Mouse (Mus musculus) liver, embryonic 13.5 days (tissue): ENCODE data around the gene Sub1. TPM values are rescaled to one million over a fixed set of nuclear protein-coding genes. Genes with fewer than 3 reads are reported as not detected.

Experiments used
- ATAC-seq: fragments of 200-750 bp; cut with Nextera tagmentation; 2 replicates; pipeline ENCODE4 v1.8.0; 2017; ENCODE audit warnings: low read depth, mild to moderate bottlenecking, moderate number of reproducible peaks, moderate library complexity
- DNase-seq: peaks from one replicate; pipeline ENCODE4 v3.0.0; 2022
- H3K27ac ChIP-seq: fragments of 300-500 bp; sonication (generic); 2 replicates; pipeline ENCODE4 v1.5.1; 2015; ENCODE audit warnings: moderate library complexity, mild to moderate bottlenecking, inconsistent platforms
- H3K27me3 ChIP-seq: fragments of 300-500 bp; sonication (generic); 2 replicates; pipeline ENCODE4 v1.6.1; 2015; ENCODE audit warnings: mild to moderate bottlenecking, inconsistent platforms
- H3K36me3 ChIP-seq: fragments of 300-500 bp; sonication (generic); 2 replicates; pipeline ENCODE4 v1.6.1; 2015; ENCODE audit warnings: mild to moderate bottlenecking, inconsistent platforms
- H3K4me1 ChIP-seq: fragments of 300-500 bp; sonication (generic); replicated peaks from 2 replicates; pipeline ENCODE4 v1.6.1; 2015; ENCODE audit warnings: inconsistent platforms
- H3K4me2 ChIP-seq: fragments of 300-500 bp; sonication (generic); 2 replicates; pipeline ENCODE4 v1.6.1; 2015; ENCODE audit warnings: inconsistent platforms, mild to moderate bottlenecking, moderate library complexity
- H3K4me3 ChIP-seq: fragments of 300-500 bp; sonication (generic); replicated peaks from 2 replicates; pipeline ENCODE4 v1.5.1; 2015; ENCODE audit warnings: mild to moderate bottlenecking, inconsistent platforms
- H3K9ac ChIP-seq: fragments of 300-500 bp; sonication (generic); 2 replicates; pipeline ENCODE4 v1.6.1; 2015; ENCODE audit warnings: mild to moderate bottlenecking, inconsistent platforms
- H3K9me3 ChIP-seq: fragments of 300-500 bp; sonication (generic); replicated peaks from 2 replicates; pipeline ENCODE4 v1.6.1; 2016; ENCODE audit warnings: inconsistent platforms
- WGBS: fragments of 180-500 bp; shearing (Covaris S2); methylation state at CpG from one replicate; pipeline ENCODE4 v1.1.7; 2015; ENCODE audit not compliant: insufficient replicate concordance; 5-methylcytosine and 5-hydroxymethylcytosine counted together
- polyA plus RNA-seq: library from polyadenylated mRNA; unstranded; fragments of >200 nt; fragmentation: Nextera tagmentation; extraction: Ambion mirVana; gene quantifications from 2 replicates; pipeline ENCODE4 v1.2.1, GENCODE M21; 2015

Gene Sub1
- polyA plus RNA-seq, 1 experiment from 2014 or later: 383 TPM

DNA sequence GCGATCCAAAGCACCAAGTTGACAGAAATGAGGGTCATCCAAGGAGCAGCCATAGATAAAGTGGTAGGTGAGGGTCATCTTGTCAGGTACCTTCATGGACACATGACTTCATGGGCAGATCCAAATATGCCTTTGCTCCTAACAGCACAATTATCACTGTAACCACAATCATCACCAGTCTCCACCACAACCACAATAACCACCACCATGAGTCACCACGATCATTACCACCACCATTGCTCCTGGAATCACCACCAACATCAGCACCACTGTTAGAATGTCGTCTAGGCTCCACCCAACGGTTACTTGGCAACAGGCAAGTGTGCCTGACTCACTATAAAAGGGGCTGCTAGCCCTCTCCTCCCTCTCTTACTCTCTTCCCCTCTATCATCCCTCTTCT is 33.4 kb upstream of the Sub1 start:
- no peaks in the 10 kb centered on the region for H3K36me3 ChIP-seq
- DNase-seq: no peak
- H3K27ac ChIP-seq: no peak overlapping the region
- H3K4me1 ChIP-seq: no peaks in the 10 kb centered on the region
- no peak overlapping the region for H3K4me3 ChIP-seq
- H3K4me2 ChIP-seq: no peak overlapping the region
- H3K27me3 ChIP-seq: no peaks in the 10 kb centered on the region
- no peak overlapping the region for H3K9ac ChIP-seq
- 35% methylated on average over 4 of the region's 4 CpGs for WGBS
- ATAC-seq: no peak
- no peaks in the 10 kb centered on the region for H3K9me3 ChIP-seq

DNA sequence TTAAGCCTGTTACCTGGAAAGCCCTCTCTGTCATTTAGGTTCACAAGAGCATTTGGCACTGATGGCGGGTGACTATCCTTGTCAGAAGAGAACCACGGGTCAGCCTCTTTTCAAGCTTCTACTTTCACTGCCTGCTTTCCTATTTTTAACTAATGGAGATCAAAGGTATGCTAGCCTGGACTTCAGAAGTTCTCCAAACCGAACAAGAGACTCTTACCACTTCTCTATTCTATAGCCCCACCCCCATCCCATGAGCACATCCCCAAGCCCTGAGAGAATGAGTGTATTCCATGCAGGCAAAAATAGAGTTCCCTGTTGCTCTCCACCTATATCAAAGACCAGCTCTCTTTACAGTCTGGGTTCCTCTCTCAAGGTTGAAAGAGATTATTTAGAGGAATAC is 31.0 kb upstream of the Sub1 start:
- WGBS: 27% methylated on average over 3 of the region's 3 CpGs
- ATAC-seq: no peak
- H3K9ac ChIP-seq: no peak overlapping the region
- H3K27me3 ChIP-seq: no peaks in the 10 kb centered on the region
- no peak overlapping the region for H3K4me3 ChIP-seq
- no peak overlapping the region for H3K4me2 ChIP-seq
- H3K4me1 ChIP-seq: no peaks in the 10 kb centered on the region
- no peaks in the 10 kb centered on the region for H3K9me3 ChIP-seq
- no peak for DNase-seq
- H3K36me3 ChIP-seq: no peaks in the 10 kb centered on the region
- H3K27ac ChIP-seq: no peak overlapping the region

DNA sequence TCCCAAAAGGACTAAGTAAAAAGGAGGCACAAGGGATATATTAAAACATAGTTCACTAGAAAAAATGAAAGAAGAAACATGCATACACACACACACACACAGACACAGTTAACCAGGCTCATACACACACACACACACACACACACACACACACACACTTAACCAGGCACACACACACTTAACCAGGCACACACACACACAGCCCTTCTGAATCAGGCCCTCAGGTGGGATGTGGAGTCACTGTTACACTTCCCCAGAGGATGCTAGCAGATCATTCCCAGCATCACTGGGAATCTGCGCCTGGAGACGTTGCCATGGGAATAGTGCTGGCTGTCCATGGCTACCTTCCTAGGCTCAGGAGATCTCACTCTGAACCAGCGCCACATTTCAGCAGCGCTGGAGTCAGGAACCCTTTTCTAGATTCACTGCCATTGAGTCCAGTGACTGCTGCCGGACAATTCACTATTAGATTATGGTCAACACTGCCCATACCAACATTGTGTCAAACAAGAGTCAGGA is 30.2 kb upstream of the Sub1 start:
- Histone ChIP-seq H3K27ac (no peak overlapping the region), H3K27me3 (no peaks in the 10 kb centered on the region), H3K36me3 (no peaks in the 10 kb centered on the region), H3K4me3 (no peak overlapping the region), H3K4me2 (no peak overlapping the region), H3K9ac (no peak overlapping the region), H3K4me1 (no peaks in the 10 kb centered on the region), H3K9me3 (no peaks in the 10 kb centered on the region)
- DNase-seq: no peak
- ATAC-seq: no peak
- 75% methylated on average over 5 of the region's 5 CpGs for WGBS

DNA sequence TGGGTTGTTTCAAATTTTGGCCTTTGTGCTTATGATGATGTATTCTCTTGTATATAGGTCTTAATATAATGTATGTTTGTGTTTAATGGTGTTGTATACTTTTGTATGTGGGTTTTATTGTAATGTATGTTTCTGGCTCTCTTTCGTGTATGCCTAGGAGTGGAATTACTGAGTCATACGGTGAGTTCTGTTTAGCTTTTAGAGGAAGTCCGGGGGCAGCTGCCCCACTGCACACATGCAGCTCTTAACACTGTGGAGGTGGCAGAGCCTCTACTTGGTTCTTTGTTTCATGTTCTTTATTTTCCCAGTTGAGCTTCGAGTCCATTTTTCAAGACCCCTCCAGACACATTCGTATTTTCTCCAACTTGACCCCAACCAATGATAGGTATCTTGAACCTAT is 29.2 kb upstream of the Sub1 start:
- ATAC-seq (no peak), DNase-seq (no peak)
- 40% methylated on average over 5 of the region's 5 CpGs for WGBS
- Histone ChIP-seq H3K9ac (no peak overlapping the region), H3K27me3 (no peaks in the 10 kb centered on the region), H3K4me2 (no peak overlapping the region), H3K27ac (no peak overlapping the region), H3K4me1 (no peaks in the 10 kb centered on the region), H3K4me3 (no peak overlapping the region), H3K36me3 (no peaks in the 10 kb centered on the region), H3K9me3 (no peaks in the 10 kb centered on the region)

DNA sequence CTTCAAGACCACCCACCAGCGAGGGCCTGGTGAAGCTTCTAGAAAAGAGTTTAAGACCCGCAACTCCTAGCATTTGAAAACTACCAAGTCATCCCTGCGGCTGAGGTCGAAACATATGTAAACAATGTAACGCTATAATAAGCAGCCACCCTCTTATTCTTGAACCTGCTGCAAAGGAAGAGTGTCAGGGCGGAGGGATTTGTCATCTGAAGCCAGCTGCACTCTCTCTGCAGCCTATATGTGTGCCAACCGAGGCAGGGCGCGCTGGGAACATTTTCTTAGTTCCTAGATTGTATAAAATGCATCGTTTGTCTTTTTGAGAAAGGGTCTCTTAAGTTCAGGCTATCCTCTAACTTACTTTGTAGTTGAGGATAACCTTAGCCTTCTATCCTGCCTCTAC is 28.6 kb upstream of the Sub1 start:
- Histone ChIP-seq H3K27me3 (no peaks in the 10 kb centered on the region), H3K4me2 (no peak overlapping the region), H3K9me3 (no peaks in the 10 kb centered on the region), H3K4me3 (no peak overlapping the region), H3K4me1 (no peaks in the 10 kb centered on the region), H3K9ac (no peak overlapping the region), H3K36me3 (no peaks in the 10 kb centered on the region), H3K27ac (no peak overlapping the region)
- no peak for DNase-seq
- no peak for ATAC-seq
- 69% methylated on average over 10 of the region's 10 CpGs for WGBS

DNA sequence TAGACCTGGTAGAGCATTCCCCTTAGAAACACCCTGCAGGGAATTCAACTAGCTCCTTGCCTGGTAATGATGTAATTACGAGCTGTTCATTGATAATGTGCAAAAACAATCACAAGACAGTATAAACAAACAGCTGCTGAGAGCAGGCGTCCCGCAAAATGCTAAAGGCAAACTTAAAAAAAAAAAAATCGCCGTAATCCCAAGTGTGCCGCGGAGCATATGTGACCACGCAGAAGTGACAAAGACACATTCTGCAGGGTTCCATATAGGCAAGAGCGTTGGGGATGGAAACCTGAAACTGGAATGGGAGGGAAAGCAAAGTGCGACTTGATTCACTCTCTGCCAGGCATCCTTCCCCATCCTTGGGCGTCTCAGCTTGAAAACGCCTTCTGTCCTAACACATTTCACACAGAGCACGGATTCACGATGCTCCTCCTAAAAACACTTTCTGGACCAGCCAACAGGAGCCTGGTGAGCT is 28.0 kb upstream of the Sub1 start:
- H3K4me2 ChIP-seq: no peak overlapping the region
- no peaks in the 10 kb centered on the region for H3K36me3 ChIP-seq
- H3K27ac ChIP-seq: no peak overlapping the region
- H3K4me3 ChIP-seq: no peak overlapping the region
- no peaks in the 10 kb centered on the region for H3K4me1 ChIP-seq
- ATAC-seq: no peak
- no peaks in the 10 kb centered on the region for H3K9me3 ChIP-seq
- no peak overlapping the region for H3K9ac ChIP-seq
- 56% methylated on average over 14 of the region's 14 CpGs for WGBS
- DNase-seq: no peak
- no peaks in the 10 kb centered on the region for H3K27me3 ChIP-seq

DNA sequence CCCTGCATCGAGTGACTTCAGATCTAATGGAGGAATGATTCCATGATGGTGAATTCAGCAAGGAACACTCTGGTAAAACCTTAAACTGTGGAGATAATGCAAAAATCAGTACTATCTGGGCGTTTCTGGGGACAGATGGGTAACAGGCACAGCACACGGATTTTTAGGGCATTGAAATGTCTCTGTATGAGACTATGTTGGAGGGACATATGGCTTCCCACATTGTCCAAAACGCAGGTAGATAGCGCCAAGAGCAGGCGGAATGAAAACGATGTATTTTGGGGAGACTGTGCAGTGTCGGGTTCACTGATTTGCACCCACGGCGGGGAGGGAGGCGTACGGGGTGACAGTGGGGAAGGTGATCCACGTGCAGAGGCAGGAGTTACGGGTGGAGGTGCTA is 22.7 kb upstream of the Sub1 start:
- Histone ChIP-seq H3K36me3 (no peaks in the 10 kb centered on the region), H3K4me1 (no peaks in the 10 kb centered on the region), H3K27ac (no peak overlapping the region), H3K27me3 (no peaks in the 10 kb centered on the region), H3K4me2 (no peak overlapping the region), H3K4me3 (no peak overlapping the region), H3K9ac (no peak overlapping the region), H3K9me3 (no peaks in the 10 kb centered on the region)
- ATAC-seq (no peak), DNase-seq (no peak)
- 76% methylated on average over 14 of the region's 14 CpGs for WGBS

DNA sequence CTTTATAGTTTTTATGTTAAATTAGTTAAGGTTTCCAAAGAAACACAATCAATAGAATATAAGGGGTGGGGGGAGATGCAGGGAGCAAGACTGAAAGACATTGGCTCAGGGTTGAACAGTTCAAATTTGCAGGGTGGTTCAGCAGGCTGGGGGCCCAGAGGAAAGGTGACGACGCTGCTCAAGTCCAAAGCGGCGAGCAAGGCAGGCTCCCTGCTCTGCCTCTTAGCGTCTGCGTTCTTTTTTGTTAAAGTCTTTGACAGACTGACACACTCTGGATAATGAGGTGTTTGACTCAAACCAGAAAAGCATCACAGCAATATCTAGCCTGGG is 21.6 kb upstream of the Sub1 start:
- Histone ChIP-seq H3K4me1 (no peaks in the 10 kb centered on the region), H3K9ac (no peak overlapping the region), H3K36me3 (no peaks in the 10 kb centered on the region), H3K4me2 (no peak overlapping the region), H3K9me3 (no peaks in the 10 kb centered on the region), H3K4me3 (no peak overlapping the region), H3K27ac (no peak overlapping the region), H3K27me3 (no peaks in the 10 kb centered on the region)
- DNase-seq: no peak
- no peak for ATAC-seq
- 84% methylated on average over 6 of the region's 6 CpGs for WGBS

DNA sequence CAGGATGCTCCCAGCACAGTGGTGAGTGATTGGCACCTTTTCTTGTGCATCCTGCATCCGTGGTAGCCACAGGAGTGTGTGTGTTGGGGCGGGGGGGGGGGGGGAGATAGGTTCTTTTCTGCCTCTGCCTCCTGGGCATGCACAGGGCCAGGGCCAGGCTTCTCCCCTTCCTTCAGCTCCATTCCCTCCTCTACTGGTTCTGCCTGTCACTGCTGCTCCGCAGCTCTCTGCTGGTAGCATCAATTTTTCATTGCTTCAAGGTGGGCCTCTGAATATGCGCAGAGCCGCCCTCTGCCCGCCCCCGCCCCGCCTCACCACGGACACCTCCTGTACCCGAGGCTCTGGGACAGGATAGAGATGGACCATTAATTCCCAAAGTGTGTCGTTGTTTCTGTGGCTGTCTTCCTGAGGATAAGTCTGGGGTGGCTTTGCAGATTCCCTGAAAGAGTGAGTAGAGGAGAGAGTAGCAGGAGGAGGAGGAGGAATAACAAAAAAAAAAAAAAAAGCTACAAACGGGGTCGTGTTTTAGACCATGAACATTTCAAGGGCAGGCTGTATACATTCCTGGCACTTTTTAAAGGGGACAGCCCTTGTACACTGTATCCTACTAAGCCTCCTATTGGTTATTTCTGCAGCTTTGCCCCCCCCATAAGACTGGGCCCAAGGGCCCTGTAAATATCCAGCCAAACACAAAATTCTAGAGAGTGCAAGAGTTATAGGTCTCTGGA is 21.1 kb upstream of the Sub1 start:
- no peak for DNase-seq
- no peak overlapping the region for H3K4me3 ChIP-seq
- H3K27me3 ChIP-seq: no peaks in the 10 kb centered on the region
- ATAC-seq: no peak
- H3K4me1 ChIP-seq: no peaks in the 10 kb centered on the region
- no peaks in the 10 kb centered on the region for H3K9me3 ChIP-seq
- H3K9ac ChIP-seq: no peak overlapping the region
- H3K4me2 ChIP-seq: no peak overlapping the region
- no peak overlapping the region for H3K27ac ChIP-seq
- no peaks in the 10 kb centered on the region for H3K36me3 ChIP-seq
- 48% methylated on average over 13 of the region's 13 CpGs for WGBS

DNA sequence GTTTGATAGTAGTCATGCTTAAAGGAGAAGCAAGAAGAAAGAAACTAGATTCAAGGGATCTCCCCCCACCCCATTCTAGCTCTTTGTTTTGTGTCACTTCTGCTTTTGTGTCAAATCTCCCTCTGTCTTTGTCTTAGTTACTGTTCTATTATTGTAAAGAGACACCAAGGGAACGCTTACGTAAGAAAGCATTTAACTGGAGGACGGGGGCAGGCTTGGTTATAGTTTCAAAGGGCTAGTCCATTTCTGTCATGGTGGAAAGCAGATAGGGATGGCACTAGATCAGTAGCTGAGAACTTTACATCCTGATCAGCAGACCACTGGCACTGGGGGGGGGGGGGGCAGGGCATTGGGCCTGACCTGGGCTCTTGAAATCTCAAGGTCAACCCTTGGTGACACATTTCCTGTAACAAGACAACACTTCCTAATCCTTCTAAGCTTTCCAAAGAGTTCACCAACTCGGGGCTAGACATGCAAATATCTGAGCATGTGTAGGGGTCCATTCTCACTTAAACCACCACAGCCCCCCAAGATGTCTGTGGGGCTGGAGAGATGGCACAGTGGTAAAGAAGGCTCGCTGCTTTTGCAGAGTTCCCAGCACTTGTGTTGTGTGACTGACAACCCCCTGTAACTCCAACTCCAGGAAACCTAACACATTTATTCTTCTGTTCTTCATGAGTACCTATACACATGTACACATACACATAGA is 17.6 kb upstream of the Sub1 start:
- DNase-seq (no peak), ATAC-seq (no peak)
- no peak overlapping the region for H3K4me2 ChIP-seq
- H3K27ac ChIP-seq: no peak overlapping the region
- H3K36me3 ChIP-seq: no peaks in the 10 kb centered on the region
- 0 out of 2 replicates have a peak, but pooled peaks cover 6% of the 10 kb centered on the region for H3K4me1 ChIP-seq
- H3K4me3 ChIP-seq: no peak overlapping the region
- 0 out of 2 replicates have a peak, but pooled peaks cover 5% of the 10 kb centered on the region for H3K27me3 ChIP-seq
- H3K9me3 ChIP-seq: no peaks in the 10 kb centered on the region
- 41% methylated on average over 5 of the region's 5 CpGs for WGBS
- no peak overlapping the region for H3K9ac ChIP-seq

DNA sequence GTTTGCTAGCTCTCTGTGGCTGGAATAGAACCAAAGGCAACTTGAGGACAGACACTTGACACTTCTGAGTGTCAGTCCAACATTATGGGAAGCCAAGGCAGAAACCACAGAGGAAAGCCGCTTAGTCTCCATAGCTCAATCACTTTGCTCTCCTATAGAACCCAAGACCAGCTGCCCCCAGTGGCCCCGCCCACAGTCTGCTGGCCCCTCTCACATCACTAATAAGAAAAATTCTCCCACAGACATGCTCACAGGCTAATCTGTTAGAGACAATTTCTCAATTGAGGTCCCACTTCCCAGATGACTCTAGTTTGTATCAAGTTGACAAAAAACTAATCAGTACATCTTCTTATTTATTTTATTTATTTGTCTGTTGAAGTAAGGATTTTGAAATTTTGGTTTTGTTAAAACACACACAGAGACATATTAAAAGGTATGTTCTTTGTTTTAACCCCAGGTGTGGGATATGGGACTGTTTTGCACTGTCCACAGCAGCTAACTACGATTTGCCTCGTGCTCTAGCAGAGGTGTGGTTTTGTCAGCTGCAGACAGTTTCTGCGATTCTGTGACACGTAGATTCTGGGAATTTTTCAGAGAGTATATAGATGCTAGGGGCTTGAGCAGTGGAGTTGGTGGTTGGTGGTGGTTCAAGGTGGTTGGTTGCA is 16.9 kb upstream of the Sub1 start:
- H3K4me1 ChIP-seq: 0 out of 2 replicates have a peak, but pooled peaks cover 6% of the 10 kb centered on the region
- no peak for DNase-seq

More for the DNA sequence above, 16.9 kb upstream of the Sub1 start:
- no peak overlapping the region for H3K27ac ChIP-seq
- ATAC-seq: no peak
- no peak overlapping the region for H3K9ac ChIP-seq
- H3K36me3 ChIP-seq: no peaks in the 10 kb centered on the region
- no peak overlapping the region for H3K4me2 ChIP-seq
- no peaks in the 10 kb centered on the region for H3K9me3 ChIP-seq
- H3K4me3 ChIP-seq: no peak overlapping the region
- WGBS: 28% methylated on average over 6 of the region's 6 CpGs
- peaks cover 6% of the 10 kb centered on the region; the same call in 1 of the 2 replicates for H3K27me3 ChIP-seq
